Mouse (Mus musculus) spleen, adult 2 months (tissue): ENCODE data around the gene Chl1.

Experiments used
- CTCF ChIP-seq: fragments of 200-500 bp; IDR thresholded peaks from 2 replicates; pipeline ENCODE4 v1.5.1; 2011; ENCODE audit warnings: mild to moderate bottlenecking, inconsistent platforms; ENCODE audit not compliant: insufficient read depth, insufficient read length, insufficient replicate concordance; ENCODE audit errors: extremely low read depth
- POLR2A ChIP-seq: fragments of 200-500 bp; IDR thresholded peaks from 2 replicates; pipeline ENCODE4 v1.6.1; 2011; ENCODE audit warnings: low read depth, low read length, inconsistent platforms

DNA sequence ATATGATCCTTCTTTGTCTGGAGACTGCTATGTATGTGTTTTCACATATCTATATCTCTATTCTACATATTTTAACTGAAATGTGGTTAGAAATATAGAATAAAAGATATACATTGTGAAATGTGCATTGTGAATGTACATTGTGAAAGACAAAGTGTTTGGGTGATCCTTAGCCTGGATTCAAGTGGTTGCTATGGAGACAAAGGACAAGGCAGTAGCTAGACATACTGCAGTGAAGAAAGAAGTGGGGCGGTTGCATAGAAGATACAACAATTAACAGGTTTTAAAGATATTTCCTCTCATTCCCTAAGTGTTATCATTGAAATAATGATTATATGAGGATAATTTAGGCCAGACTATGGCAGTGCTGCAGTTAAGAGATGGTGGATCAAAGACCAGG, 146.4 kb downstream of the Chl1 start:
- TF ChIP-seq CTCF (no peak), POLR2A (no peak)
